Mouse (Mus musculus): Measurements from ENCODE around the gene Tacstd2. TPM values are rescaled to one million over a fixed set of nuclear protein-coding genes. Genes with fewer than 3 reads are reported as not detected.
"Not testable (repeated sequence)": the region's sequence is repeated elsewhere in the genome, so short reads cannot be mapped to it uniquely, and the experiment has no call there.

The Tacstd2 gene
- 5.9 and 8.2 TPM in 2 replicates for polyA plus RNA-seq (2015; fragmentation: Nextera tagmentation; extraction: Ambion mirVana)

- Histone ChIP-seq H3K9ac (no peak within 1 kb of the TSS), H3K4me2 (replicated peaks) (peak within 1 kb of the TSS; percentile 85), H3K9me3 (no peaks in the 10 kb centered on the region), H3K36me3 (no peaks in the 10 kb centered on the region), H3K27me3 (replicated peaks) (peaks cover 42% of the 10 kb centered on the region), H3K4me3 (replicated peaks) (peak within 1 kb of the TSS; percentile 39), H3K4me1 (replicated peaks) (peaks cover 14% of the 10 kb centered on the region), H3K27ac (no peak within 1 kb of the TSS)
- ATAC-seq = peak; percentile 80
- WGBS = 5% methylated on average over 8 of the region's 8 CpGs
Observed at GRCm38 (mm10) chr6:67535777-67536054, at the start of gene Tacstd2. Tacstd2 (minus strand) TSS chr6:67535796.

DNA sequence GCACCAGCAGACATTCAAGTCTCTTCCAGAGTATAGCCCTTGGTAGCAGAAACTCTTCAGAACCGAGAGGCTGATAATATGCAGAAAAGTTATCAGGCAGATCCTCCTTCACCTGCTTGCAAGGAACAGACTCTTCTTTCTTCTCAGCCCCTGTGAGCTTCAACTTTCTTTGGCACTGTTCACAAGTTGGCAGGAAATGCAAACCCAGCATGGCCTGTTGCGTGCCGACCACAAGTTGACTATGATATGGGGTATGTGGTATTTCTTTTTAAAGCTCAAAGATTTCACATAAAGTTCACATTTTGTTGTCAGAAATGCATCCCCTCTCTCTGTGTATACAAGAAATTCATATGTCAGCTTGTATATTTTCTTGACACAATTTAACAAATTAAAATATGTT lies 30.7 kb upstream of the Tacstd2 start:
- Histone ChIP-seq H3K4me1 (replicated peaks) (no peaks in the 10 kb centered on the region), H3K4me2 (replicated peaks) (no peak overlapping the region), H3K36me3 (no peaks in the 10 kb centered on the region), H3K27me3 (replicated peaks) (no peaks in the 10 kb centered on the region), H3K4me3 (replicated peaks) (no peak overlapping the region), H3K27ac (no peak overlapping the region), H3K9me3 (no peaks in the 10 kb centered on the region), H3K9ac (no peak overlapping the region)
- 81% methylated on average over 3 of the region's 3 CpGs for WGBS
- ATAC-seq = no peak

- H3K27ac ChIP-seq = no peak overlapping the region
- H3K4me3 ChIP-seq (replicated peaks) = no peak overlapping the region
- no peak overlapping the region for H3K4me2 ChIP-seq (replicated peaks)
- H3K9ac ChIP-seq = no peak overlapping the region
- no peak for ATAC-seq
- H3K9me3 ChIP-seq = no peaks in the 10 kb centered on the region
- H3K4me1 ChIP-seq (replicated peaks) = no peaks in the 10 kb centered on the region
- no peaks in the 10 kb centered on the region for H3K27me3 ChIP-seq (replicated peaks)
- H3K36me3 ChIP-seq = no peaks in the 10 kb centered on the region
Observed at GRCm38 (mm10) chr6:67555376-67555775, 19.8 kb upstream of the Tacstd2 start.

DNA sequence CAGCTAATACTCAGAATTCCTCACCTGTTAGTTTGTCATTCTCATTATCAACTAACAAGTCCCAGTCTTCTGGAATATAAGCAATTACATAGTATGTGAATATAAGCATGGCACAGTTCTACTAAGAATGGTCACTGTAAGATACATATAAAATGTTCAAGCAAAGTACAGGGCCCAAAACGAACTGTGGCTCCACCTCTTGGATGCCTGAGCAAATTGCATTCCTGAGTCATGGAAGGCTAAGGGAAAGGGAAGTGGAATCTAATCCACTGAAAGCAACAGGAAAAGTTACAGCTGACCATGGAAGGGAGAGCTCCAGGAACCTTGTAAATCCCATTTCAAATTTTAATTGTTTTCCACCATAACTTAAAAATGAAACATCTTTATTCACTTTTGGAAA lies 14.0 kb upstream of the Tacstd2 start:
- 14% methylated on average over 1 of the region's 1 CpGs for WGBS
- H3K4me2 ChIP-seq (replicated peaks) = no peak overlapping the region
- H3K36me3 ChIP-seq = no peaks in the 10 kb centered on the region
- no peak for ATAC-seq
- H3K9ac ChIP-seq = no peak overlapping the region
- H3K27ac ChIP-seq = no peak overlapping the region
- H3K4me1 ChIP-seq (replicated peaks) = no peaks in the 10 kb centered on the region
- no peak overlapping the region for H3K4me3 ChIP-seq (replicated peaks)
- H3K27me3 ChIP-seq (replicated peaks) = no peaks in the 10 kb centered on the region
- no peaks in the 10 kb centered on the region for H3K9me3 ChIP-seq

GRCm38 (mm10) chr6:67535005-67535776 lies 405 bp downstream of the Tacstd2 start:
- no peak overlapping the region for H3K27ac ChIP-seq
- peak overlapping the region; percentile 85 for H3K4me2 ChIP-seq (replicated peaks)
- H3K9ac ChIP-seq = no peak overlapping the region
- H3K9me3 ChIP-seq = no peaks in the 10 kb centered on the region
- 1% methylated on average over 62 of the region's 62 CpGs for WGBS
- H3K4me3 ChIP-seq (replicated peaks) = peak overlapping the region; percentile 39
- peak; percentile 38 for ATAC-seq
- no peaks in the 10 kb centered on the region for H3K36me3 ChIP-seq
- peaks cover 14% of the 10 kb centered on the region for H3K4me1 ChIP-seq (replicated peaks)
- peaks cover 42% of the 10 kb centered on the region for H3K27me3 ChIP-seq (replicated peaks)

DNA sequence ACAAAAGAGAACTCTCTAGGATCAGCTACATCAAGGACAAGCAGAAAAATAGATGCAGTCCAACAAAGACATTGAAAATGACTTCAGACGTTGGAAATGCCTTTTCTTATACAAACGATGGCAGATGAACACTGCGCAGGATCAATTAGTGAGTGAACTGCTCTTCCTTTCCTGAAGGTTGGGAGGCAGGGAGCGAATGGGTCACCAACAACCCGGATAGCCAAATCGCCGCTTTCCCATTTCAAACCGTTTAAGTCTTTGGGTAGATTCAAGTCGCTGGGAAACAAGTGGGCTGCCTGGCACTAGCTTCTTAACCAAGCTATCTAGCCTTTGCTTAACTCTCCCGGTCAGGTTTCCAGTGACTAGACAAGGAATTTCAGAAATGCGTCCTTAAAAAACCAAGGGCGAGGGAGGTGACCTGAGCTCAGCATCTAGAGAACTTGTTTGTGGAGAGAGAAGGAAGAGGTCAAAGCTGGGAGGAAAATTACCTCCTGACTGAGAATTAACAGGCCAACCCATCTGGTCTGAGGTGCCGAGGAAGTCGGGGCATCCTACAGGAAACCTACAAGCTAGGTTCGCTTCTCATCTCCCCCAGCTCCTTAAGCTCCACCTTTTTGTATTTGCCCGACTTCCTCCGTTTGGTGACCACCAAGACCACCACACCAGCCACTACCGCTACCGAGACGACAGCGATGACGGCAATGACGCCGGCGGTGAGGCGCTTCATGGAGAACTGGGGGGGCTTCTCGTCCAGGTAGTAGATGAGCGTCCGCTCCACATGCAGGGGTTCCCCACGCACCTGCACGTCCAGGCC lies 1.2 kb downstream of the Tacstd2 start:
- no peak for ATAC-seq
- H3K9me3 ChIP-seq = no peaks in the 10 kb centered on the region
- 9% methylated on average over 31 of the region's 31 CpGs for WGBS
- H3K9ac ChIP-seq = no peak overlapping the region
- peak overlapping the region; percentile 85 for H3K4me2 ChIP-seq (replicated peaks)
- H3K4me3 ChIP-seq (replicated peaks) = peak overlapping the region; percentile 39
- H3K27me3 ChIP-seq (replicated peaks) = peaks cover 42% of the 10 kb centered on the region
- H3K36me3 ChIP-seq = no peaks in the 10 kb centered on the region
- peaks cover 14% of the 10 kb centered on the region for H3K4me1 ChIP-seq (replicated peaks)
- H3K27ac ChIP-seq = no peak overlapping the region

GRCm38 (mm10) chr6:67532665-67533440 lies 2.7 kb downstream of the Tacstd2 start:
- no peak overlapping the region for H3K27ac ChIP-seq
- H3K27me3 ChIP-seq (replicated peaks) = peaks cover 42% of the 10 kb centered on the region
- peak overlapping the region; percentile 45 for H3K4me2 ChIP-seq (replicated peaks)
- H3K36me3 ChIP-seq = no peaks in the 10 kb centered on the region
- H3K4me1 ChIP-seq (replicated peaks) = peaks cover 14% of the 10 kb centered on the region
- WGBS = 10% methylated on average over 29 of the region's 29 CpGs
- no peak overlapping the region for H3K9ac ChIP-seq
- H3K4me3 ChIP-seq (replicated peaks) = 0 out of 2 replicates have a peak overlapping the region, but pooled peaks have one; percentile 7
- no peaks in the 10 kb centered on the region for H3K9me3 ChIP-seq
- peak; percentile 73 for ATAC-seq

GRCm38 (mm10) chr6:67531822-67532162 lies 3.8 kb downstream of the Tacstd2 start:
- Histone ChIP-seq H3K27ac (no peak overlapping the region), H3K36me3 (no peaks in the 10 kb centered on the region), H3K4me3 (replicated peaks) (no peak overlapping the region), H3K4me2 (replicated peaks) (no peak overlapping the region), H3K9me3 (no peaks in the 10 kb centered on the region), H3K27me3 (replicated peaks) (peaks cover 41% of the 10 kb centered on the region), H3K4me1 (replicated peaks) (peaks cover 14% of the 10 kb centered on the region), H3K9ac (no peak overlapping the region)
- no peak for ATAC-seq
- WGBS = 71% methylated on average over 7 of the region's 7 CpGs

DNA sequence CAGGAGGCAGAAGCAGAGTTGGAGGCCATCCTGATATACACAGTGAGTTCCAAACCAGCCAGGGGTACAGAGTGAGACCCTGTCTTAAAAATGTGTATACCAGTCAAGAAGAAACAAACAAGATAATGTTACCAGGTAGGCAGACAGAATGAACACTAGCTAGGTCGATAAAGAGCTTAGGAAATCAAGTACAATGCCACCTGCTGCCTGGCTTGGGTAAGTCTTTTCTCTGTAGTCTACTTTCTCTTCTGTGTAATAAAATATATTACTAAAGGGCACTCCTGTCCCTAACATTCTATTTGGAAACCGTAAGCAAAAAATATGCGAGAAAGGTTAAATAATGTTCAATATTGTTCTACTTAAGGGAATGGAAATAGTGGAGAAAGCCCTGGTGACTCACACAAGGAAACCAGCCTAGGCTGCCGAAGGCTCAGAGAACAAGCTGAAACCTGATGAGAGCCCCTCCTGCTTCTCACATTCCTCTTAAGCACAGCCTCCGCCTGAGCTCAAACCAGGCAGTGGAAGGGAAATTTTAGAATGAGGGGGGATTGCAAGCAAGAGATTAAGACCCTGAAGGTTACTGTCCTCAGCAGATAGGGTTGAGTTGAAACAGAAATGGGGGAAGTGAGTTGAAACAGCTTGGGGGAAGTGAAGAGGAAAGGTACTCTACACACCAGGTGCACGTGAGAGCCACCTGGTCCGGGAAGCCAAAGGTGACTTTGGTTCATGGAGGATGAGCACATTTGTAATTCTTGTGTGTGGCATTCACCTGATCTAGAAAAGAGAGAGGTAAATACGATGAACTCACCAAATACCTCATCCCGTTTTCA lies 4.4 kb downstream of the Tacstd2 start:
- no peaks in the 10 kb centered on the region for H3K9me3 ChIP-seq
- H3K4me3 ChIP-seq (replicated peaks) = no peak overlapping the region
- no peak for ATAC-seq
- no peak overlapping the region for H3K9ac ChIP-seq
- no peaks in the 10 kb centered on the region for H3K36me3 ChIP-seq
- peaks cover 14% of the 10 kb centered on the region for H3K4me1 ChIP-seq (replicated peaks)
- no peak overlapping the region for H3K4me2 ChIP-seq (replicated peaks)
- no peak overlapping the region for H3K27ac ChIP-seq
- H3K27me3 ChIP-seq (replicated peaks) = peaks cover 40% of the 10 kb centered on the region
- 55% methylated on average over 9 of the region's 9 CpGs for WGBS

DNA sequence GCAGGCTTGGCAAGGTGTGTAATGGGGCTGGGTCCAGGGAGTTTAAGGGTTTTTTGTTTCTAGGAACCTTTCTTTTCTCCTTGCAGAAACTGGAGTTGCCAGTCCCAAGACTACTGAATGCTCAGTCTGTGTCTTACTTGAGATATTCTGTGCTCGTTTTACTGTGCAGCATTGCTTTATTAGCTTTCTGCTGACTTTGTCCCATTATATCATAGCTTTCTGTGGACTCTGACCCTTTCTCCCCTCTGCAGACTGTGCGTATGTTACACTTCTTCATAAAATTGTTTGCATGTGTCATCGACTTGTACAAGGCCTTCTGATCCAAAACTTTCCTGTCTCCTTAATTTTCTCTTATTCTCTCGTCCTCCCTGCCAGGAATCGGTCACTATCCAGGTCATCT lies 9.2 kb downstream of the Tacstd2 start:
- no peak overlapping the region for H3K4me2 ChIP-seq (replicated peaks)
- H3K27ac ChIP-seq = no peak overlapping the region
- H3K4me1 ChIP-seq (replicated peaks) = no peaks in the 10 kb centered on the region
- H3K36me3 ChIP-seq = no peaks in the 10 kb centered on the region
- WGBS = 73% methylated on average over 5 of the region's 5 CpGs
- no peak overlapping the region for H3K4me3 ChIP-seq (replicated peaks)
- no peaks in the 10 kb centered on the region for H3K27me3 ChIP-seq (replicated peaks)
- H3K9ac ChIP-seq = no peak overlapping the region
- H3K9me3 ChIP-seq = no peaks in the 10 kb centered on the region
- ATAC-seq = peak; percentile 92

DNA sequence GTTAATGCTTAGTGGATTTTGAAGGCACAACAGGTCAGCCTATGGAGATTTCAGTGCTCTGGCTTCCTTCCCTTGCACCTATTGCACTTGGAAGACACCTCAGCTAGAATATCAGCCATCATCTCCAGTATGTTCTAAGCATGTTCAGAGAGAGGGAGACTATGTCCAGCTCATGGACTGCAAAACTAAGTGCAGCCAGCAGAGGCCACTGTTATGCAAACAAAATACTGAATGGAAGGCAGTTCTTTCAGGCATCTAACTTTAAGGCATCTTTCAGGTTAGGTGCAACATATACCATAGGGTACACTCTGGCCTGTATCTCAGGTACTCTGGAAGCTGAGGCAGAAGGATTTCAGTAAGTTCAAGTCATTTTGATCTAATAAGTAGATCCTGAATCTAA lies 24.8 kb downstream of the Tacstd2 start:
- no peak for ATAC-seq
- Histone ChIP-seq H3K4me2 (replicated peaks) (no peak overlapping the region), H3K36me3 (no peaks in the 10 kb centered on the region), H3K27ac (no peak overlapping the region), H3K4me3 (replicated peaks) (no peak overlapping the region), H3K27me3 (replicated peaks) (no peaks in the 10 kb centered on the region), H3K4me1 (replicated peaks) (no peaks in the 10 kb centered on the region), H3K9ac (no peak overlapping the region), H3K9me3 (no peaks in the 10 kb centered on the region)

- not testable (repeated sequence) for H3K36me3 ChIP-seq; H3K9ac ChIP-seq; H3K27me3 ChIP-seq (replicated peaks); H3K9me3 ChIP-seq; ATAC-seq; H3K4me1 ChIP-seq (replicated peaks); H3K4me2 ChIP-seq (replicated peaks); H3K27ac ChIP-seq; H3K4me3 ChIP-seq (replicated peaks)
- WGBS = 98% methylated on average over 2 of the region's 6 CpGs
Observed at GRCm38 (mm10) chr6:67501938-67502337, 33.7 kb downstream of the Tacstd2 start.
